Mouse (Mus musculus): Measurements from ENCODE around the gene Ctcf. TPM values are rescaled to one million over a fixed set of nuclear protein-coding genes. Genes with fewer than 3 reads are reported as not detected.

Ctcf gene
- polyA plus RNA-seq, 1 experiment, result 30.2 TPM

- Histone ChIP-seq H3K4me3 (ENCODE audit: insufficient read depth, poor library complexity, severe bottlenecking) (peak overlapping the region; percentile 68), H3K79me3 (ENCODE audit: low read depth) (peaks cover 35% of the 10 kb centered on the region), H3K36me3 (ENCODE audit: control insufficient read depth, insufficient read depth) (no peaks in the 10 kb centered on the region), H3ac (ENCODE audit: control insufficient read depth, insufficient read length, low read depth) (peak overlapping the region; percentile 99), H3K27me3 (ENCODE audit: control insufficient read depth, insufficient read depth, insufficient read length) (no peaks in the 10 kb centered on the region), H3K79me2 (ENCODE audit: control insufficient read depth, insufficient read depth) (peaks cover 60% of the 10 kb centered on the region)
- TF ChIP-seq USF1 (IDR thresholded peaks at IDR 0.05; ENCODE audit: low read depth) (peak; percentile 23), CTCF (IDR thresholded peaks at IDR 0.05; ENCODE audit: control insufficient read depth, insufficient read depth, insufficient read length) (no peak)
Measured at GRCm38 (mm10) chr8:105606189-105607023, 30.0 kb upstream of the Ctcf start.

DNA sequence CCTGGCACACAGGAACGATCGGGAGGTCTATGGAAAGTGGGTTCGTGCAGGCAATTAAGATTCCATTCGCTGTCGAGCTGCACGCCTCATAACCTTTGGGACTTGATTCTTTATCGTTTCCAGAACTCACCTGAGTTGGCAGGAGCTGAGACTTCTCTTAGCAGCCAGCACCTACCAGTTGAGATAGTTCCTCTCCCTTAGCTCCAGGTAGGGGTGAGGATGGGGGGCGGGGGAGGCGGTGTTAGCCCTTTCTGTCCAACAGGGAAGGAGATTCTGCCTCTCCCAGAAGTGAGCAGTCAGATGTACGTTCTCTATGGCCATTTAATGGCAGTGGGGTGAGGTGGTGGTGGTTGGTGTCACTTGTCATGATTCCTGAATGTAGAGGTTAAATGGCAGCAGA is 29.3 kb upstream of the Ctcf start:
- H3K79me3 ChIP-seq (ENCODE audit: low read depth), result peaks cover 37% of the 10 kb centered on the region
- peaks cover 66% of the 10 kb centered on the region for H3K79me2 ChIP-seq (ENCODE audit: control insufficient read depth, insufficient read depth)
- peak overlapping the region; percentile 26 for H3ac ChIP-seq (ENCODE audit: control insufficient read depth, insufficient read length, low read depth)
- H3K4me3 ChIP-seq (ENCODE audit: insufficient read depth, poor library complexity, severe bottlenecking), result no peak overlapping the region
- no peaks in the 10 kb centered on the region for H3K36me3 ChIP-seq (ENCODE audit: control insufficient read depth, insufficient read depth)
- TF ChIP-seq MYOG (IDR thresholded peaks at IDR 0.05; ENCODE audit: control insufficient read depth, extremely low read depth, insufficient read length) (no peak), CEBPB (IDR thresholded peaks at IDR 0.05; ENCODE audit: low read depth) (no peak), CTCF (IDR thresholded peaks at IDR 0.05; ENCODE audit: control insufficient read depth, insufficient read depth, insufficient read length) (no peak), FOSL1 (IDR thresholded peaks at IDR 0.05; ENCODE audit: insufficient read depth, low read length, poor library complexity, severe bottlenecking) (no peak), USF1 (IDR thresholded peaks at IDR 0.05; ENCODE audit: low read depth) (no peak), MYOD1 (IDR thresholded peaks at IDR 0.05; ENCODE audit: control insufficient read depth, insufficient read length, low read depth) (no peak), MAX (IDR thresholded peaks at IDR 0.05) (no peak)
- H3K27me3 ChIP-seq (ENCODE audit: control insufficient read depth, insufficient read depth, insufficient read length), result no peaks in the 10 kb centered on the region

GRCm38 (mm10) chr8:105607684-105608083 is 28.7 kb upstream of the Ctcf start:
- Histone ChIP-seq H3K79me2 (ENCODE audit: control insufficient read depth, insufficient read depth) (peaks cover 72% of the 10 kb centered on the region), H3ac (ENCODE audit: control insufficient read depth, insufficient read length, low read depth) (no peak overlapping the region), H3K36me3 (ENCODE audit: control insufficient read depth, insufficient read depth) (no peaks in the 10 kb centered on the region), H3K4me3 (ENCODE audit: insufficient read depth, poor library complexity, severe bottlenecking) (no peak overlapping the region), H3K79me3 (ENCODE audit: low read depth) (peaks cover 41% of the 10 kb centered on the region), H3K27me3 (ENCODE audit: control insufficient read depth, insufficient read depth, insufficient read length) (no peaks in the 10 kb centered on the region)
- TF ChIP-seq MYOD1 (IDR thresholded peaks at IDR 0.05; ENCODE audit: control insufficient read depth, insufficient read length, low read depth) (no peak), FOSL1 (IDR thresholded peaks at IDR 0.05; ENCODE audit: insufficient read depth, low read length, poor library complexity, severe bottlenecking) (no peak), MYOG (IDR thresholded peaks at IDR 0.05; ENCODE audit: control insufficient read depth, extremely low read depth, insufficient read length) (no peak), MAX (IDR thresholded peaks at IDR 0.05) (no peak), USF1 (IDR thresholded peaks at IDR 0.05; ENCODE audit: low read depth) (no peak), CEBPB (IDR thresholded peaks at IDR 0.05; ENCODE audit: low read depth) (no peak), CTCF (IDR thresholded peaks at IDR 0.05; ENCODE audit: control insufficient read depth, insufficient read depth, insufficient read length) (no peak)

DNA sequence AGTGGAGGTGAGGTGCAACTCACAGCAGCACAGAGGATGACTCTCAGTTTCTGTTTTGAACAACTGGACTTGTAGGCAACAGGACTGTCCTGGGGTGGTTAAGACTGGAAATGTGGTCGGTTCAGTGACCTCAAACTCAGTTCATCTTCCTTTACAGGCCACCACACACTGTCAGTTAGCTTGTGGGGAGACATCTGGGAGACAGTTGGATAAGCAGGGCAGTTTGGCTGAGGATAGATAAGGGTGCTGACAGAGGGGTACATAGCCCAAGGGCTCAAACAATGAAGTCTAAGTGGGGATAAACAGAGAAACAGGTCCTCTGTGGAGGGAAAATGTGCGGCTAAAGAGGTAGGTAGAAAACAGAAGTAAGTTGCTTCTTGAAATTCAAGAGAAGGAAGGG is 27.0 kb upstream of the Ctcf start:
- Histone ChIP-seq H3K4me3 (ENCODE audit: insufficient read depth, poor library complexity, severe bottlenecking) (no peak overlapping the region), H3K79me2 (ENCODE audit: control insufficient read depth, insufficient read depth) (peaks cover 76% of the 10 kb centered on the region), H3K79me3 (ENCODE audit: low read depth) (peaks cover 43% of the 10 kb centered on the region), H3ac (ENCODE audit: control insufficient read depth, insufficient read length, low read depth) (no peak overlapping the region), H3K36me3 (ENCODE audit: control insufficient read depth, insufficient read depth) (no peaks in the 10 kb centered on the region), H3K27me3 (ENCODE audit: control insufficient read depth, insufficient read depth, insufficient read length) (no peaks in the 10 kb centered on the region)
- TF ChIP-seq CTCF (IDR thresholded peaks at IDR 0.05; ENCODE audit: control insufficient read depth, insufficient read depth, insufficient read length) (no peak), CEBPB (IDR thresholded peaks at IDR 0.05; ENCODE audit: low read depth) (no peak), MAX (IDR thresholded peaks at IDR 0.05) (no peak), FOSL1 (IDR thresholded peaks at IDR 0.05; ENCODE audit: insufficient read depth, low read length, poor library complexity, severe bottlenecking) (no peak), MYOG (IDR thresholded peaks at IDR 0.05; ENCODE audit: control insufficient read depth, extremely low read depth, insufficient read length) (no peak), MYOD1 (IDR thresholded peaks at IDR 0.05; ENCODE audit: control insufficient read depth, insufficient read length, low read depth) (no peak), USF1 (IDR thresholded peaks at IDR 0.05; ENCODE audit: low read depth) (no peak)

- H3K27me3 ChIP-seq (ENCODE audit: control insufficient read depth, insufficient read depth, insufficient read length), result no peaks in the 10 kb centered on the region
- H3K79me2 ChIP-seq (ENCODE audit: control insufficient read depth, insufficient read depth), result peaks cover 76% of the 10 kb centered on the region
- no peak overlapping the region for H3ac ChIP-seq (ENCODE audit: control insufficient read depth, insufficient read length, low read depth)
- peaks cover 43% of the 10 kb centered on the region for H3K79me3 ChIP-seq (ENCODE audit: low read depth)
- H3K4me3 ChIP-seq (ENCODE audit: insufficient read depth, poor library complexity, severe bottlenecking), result no peak overlapping the region
- peaks cover 2% of the 10 kb centered on the region for H3K36me3 ChIP-seq (ENCODE audit: control insufficient read depth, insufficient read depth)
- no peak for TF ChIP-seq MYOD1 (IDR thresholded peaks at IDR 0.05; ENCODE audit: control insufficient read depth, insufficient read length, low read depth)
- no peak for TF ChIP-seq USF1 (IDR thresholded peaks at IDR 0.05; ENCODE audit: low read depth)
- TF ChIP-seq MYOG (IDR thresholded peaks at IDR 0.05; ENCODE audit: control insufficient read depth, extremely low read depth, insufficient read length), result no peak
- TF ChIP-seq CTCF (IDR thresholded peaks at IDR 0.05; ENCODE audit: control insufficient read depth, insufficient read depth, insufficient read length), result no peak
- TF ChIP-seq CEBPB (IDR thresholded peaks at IDR 0.05; ENCODE audit: low read depth), result no peak
- no peak for TF ChIP-seq FOSL1 (IDR thresholded peaks at IDR 0.05; ENCODE audit: insufficient read depth, low read length, poor library complexity, severe bottlenecking)
- TF ChIP-seq MAX (IDR thresholded peaks at IDR 0.05), result no peak
Measured at GRCm38 (mm10) chr8:105609771-105610170, 26.6 kb upstream of the Ctcf start.
